Mouse (Mus musculus) T-helper 17 cell (primary cell): ENCODE results near the gene Gm20388.

Source experiments
- in situ Hi-C, 2 experiments: fragments of 300-600 bp; cut with MboI, MseI; formaldehyde crosslinking; loops; 1 replicate in 1 of 2; 2 replicates in 1 of 2; pipeline ENCODE4 v1.15.1; 2025; ENCODE audit warnings: high pct_unique_total_duplicates in 2 of 2

Gene Gm20388

GRCm38 (mm10) chr8:122322792-122323191 is 2412.2 kb downstream of the Gm20388 start:
- in situ Hi-C loops = loop anchor here in 1 of 2 experiments (10.0 kb wide), 1 partner anchor 548 kb away; no protein-coding TSS in a partner anchor

- in situ Hi-C loops = loop anchor here in 1 of 2 experiments (10.0 kb wide), 1 partner anchor 549 kb away; no protein-coding TSS in a partner anchor
These were observed 2413.3 kb downstream of the Gm20388 start for GRCm38 (mm10) chr8:122323951-122324402.

- in situ Hi-C loops = loop anchor here in 1 of 2 experiments (10.0 kb wide), 1 partner anchor 550 kb away; no protein-coding TSS in a partner anchor
These were observed 2414.6 kb downstream of the Gm20388 start for GRCm38 (mm10) chr8:122325196-122325595.

- in situ Hi-C loops = loop anchor here in 1 of 2 experiments (10.0 kb wide), 1 partner anchor 551 kb away; no protein-coding TSS in a partner anchor
These were observed 2415.5 kb downstream of the Gm20388 start for GRCm38 (mm10) chr8:122326114-122326542.

- in situ Hi-C loops = loop anchor here in 1 of 2 experiments (10.0 kb wide), 1 partner anchor 554 kb away; no protein-coding TSS in a partner anchor
These were observed 2418.4 kb downstream of the Gm20388 start for GRCm38 (mm10) chr8:122329072-122329471.

GRCm38 (mm10) chr8:122329553-122330239 is 2419.1 kb downstream of the Gm20388 start:
- in situ Hi-C loops = loop anchor here (5.0 to 10.0 kb wide), 2 partner anchors 57 to 555 kb away; no protein-coding TSS in a partner anchor

- in situ Hi-C loops = loop anchor here (5.0 kb wide), 1 partner anchor 58 kb away; no protein-coding TSS in a partner anchor
These were observed 2419.9 kb downstream of the Gm20388 start for GRCm38 (mm10) chr8:122330446-122331133.

GRCm38 (mm10) chr8:122331134-122331523 is 2420.5 kb downstream of the Gm20388 start:
- in situ Hi-C loops = loop anchor here (5.0 kb wide), 1 partner anchor 59 kb away; no protein-coding TSS in a partner anchor

GRCm38 (mm10) chr8:122332753-122333506 is 2422.3 kb downstream of the Gm20388 start:
- in situ Hi-C loops = loop anchor here (5.0 kb wide), 1 partner anchor 61 kb away; no protein-coding TSS in a partner anchor

- in situ Hi-C loops = loop anchor here (5.0 kb wide), 1 partner anchor 61 kb away; no protein-coding TSS in a partner anchor
These were observed 2422.9 kb downstream of the Gm20388 start for GRCm38 (mm10) chr8:122333531-122333930.

- in situ Hi-C loops = loop anchor here (5.0 kb wide), 1 partner anchor 63 kb away; no protein-coding TSS in a partner anchor
These were observed 2424.3 kb downstream of the Gm20388 start for GRCm38 (mm10) chr8:122334791-122335490.

GRCm38 (mm10) chr8:122335638-122336250 is 2425.1 kb downstream of the Gm20388 start:
- in situ Hi-C loops = no loop called here

- in situ Hi-C loops = no loop called here
These were observed 2425.7 kb downstream of the Gm20388 start for GRCm38 (mm10) chr8:122336251-122336910.

- in situ Hi-C loops = no loop called here
These were observed 2428.2 kb downstream of the Gm20388 start for GRCm38 (mm10) chr8:122338852-122339251.

- in situ Hi-C loops = no loop called here
These were observed 2430.1 kb downstream of the Gm20388 start for GRCm38 (mm10) chr8:122340761-122341160.

GRCm38 (mm10) chr8:122341790-122342189 is 2431.1 kb downstream of the Gm20388 start:
- in situ Hi-C loops = no loop called here

GRCm38 (mm10) chr8:122342362-122342761 is 2431.7 kb downstream of the Gm20388 start:
- in situ Hi-C loops = no loop called here

GRCm38 (mm10) chr8:122342806-122343209 is 2432.2 kb downstream of the Gm20388 start:
- in situ Hi-C loops = no loop called here

- in situ Hi-C loops = no loop called here
These were observed 2432.7 kb downstream of the Gm20388 start for GRCm38 (mm10) chr8:122343341-122343740.
